Mouse (Mus musculus) c-Kit-positive CD71-positive TER-119-positive erythroid progenitor cells, embryonic 14.5 days (primary cell): Measurements from ENCODE around the gene Gsdme.

Source experiments
- DNase-seq: peaks from one replicate; pipeline ENCODE4 v3.0.0-alpha.2; 2013; ENCODE audit warnings: low spot score

The Gsdme gene

GRCm38 (mm10) chr6:50244967-50245366, 18.7 kb downstream of the Gsdme start:
- DNase-seq: no peak

DNA sequence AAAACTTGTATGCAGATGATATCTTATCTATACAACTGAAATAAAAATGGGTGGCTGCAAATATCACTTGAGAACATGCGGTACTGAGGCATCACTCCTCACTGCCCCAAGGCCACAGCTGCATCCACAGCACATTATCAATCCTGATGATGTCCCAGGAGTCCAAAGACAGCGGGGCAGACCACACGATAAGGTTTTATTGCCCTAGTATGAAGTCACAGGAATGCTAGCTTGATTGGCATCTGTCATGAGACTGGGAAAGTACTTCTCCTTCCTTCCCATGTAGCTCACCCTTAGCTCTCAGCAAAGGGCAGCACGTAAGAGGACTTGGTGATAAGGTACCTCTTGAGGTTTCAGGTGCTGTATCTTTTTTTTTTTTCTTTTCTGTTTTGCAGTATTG, 19.5 kb downstream of the Gsdme start:
- no peak for DNase-seq

- DNase-seq: peak; percentile 15
Observed at GRCm38 (mm10) chr6:50240437-50240836, 23.2 kb downstream of the Gsdme start.

DNA sequence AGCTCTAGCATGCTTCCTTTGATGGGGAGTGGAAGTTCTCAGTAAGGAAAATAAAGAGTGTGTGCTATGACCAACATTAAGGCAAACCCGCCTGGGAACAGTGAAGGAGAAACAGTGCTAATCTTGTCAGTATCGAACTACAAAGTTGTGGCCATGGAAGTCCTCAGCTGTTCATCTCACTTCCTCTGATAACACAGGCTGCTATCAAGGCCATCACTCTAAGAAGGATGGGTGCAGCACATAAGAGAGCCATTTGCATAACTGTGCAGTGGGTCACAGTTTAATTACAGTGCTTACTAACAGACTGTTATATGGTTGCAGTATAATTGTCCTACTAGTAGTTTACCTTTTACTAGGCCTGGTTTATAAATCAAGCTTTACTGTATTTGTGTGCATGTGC, 23.8 kb downstream of the Gsdme start:
- DNase-seq: no peak

DNA sequence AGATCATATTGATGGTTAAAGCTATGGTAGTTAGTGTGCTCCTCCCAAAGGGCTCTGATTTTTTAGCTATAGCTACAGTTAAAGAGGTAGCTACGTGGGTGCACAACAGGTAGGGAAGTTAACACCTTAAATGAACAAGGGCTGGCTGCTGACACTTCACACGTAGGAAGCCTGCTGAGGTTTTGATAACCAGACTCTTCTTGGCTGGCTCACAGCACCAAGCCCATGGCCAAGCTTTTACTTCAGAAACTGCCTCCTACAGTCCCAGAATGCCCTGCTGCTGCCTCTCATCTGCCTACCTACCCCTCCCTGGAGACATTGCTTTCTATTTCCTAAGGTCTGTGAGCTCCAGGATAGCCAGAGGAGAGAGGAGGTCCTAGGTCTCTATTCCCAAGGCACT, 25.7 kb downstream of the Gsdme start:
- DNase-seq: no peak

GRCm38 (mm10) chr6:50232984-50233383, 30.7 kb downstream of the Gsdme start:
- DNase-seq: no peak

DNA sequence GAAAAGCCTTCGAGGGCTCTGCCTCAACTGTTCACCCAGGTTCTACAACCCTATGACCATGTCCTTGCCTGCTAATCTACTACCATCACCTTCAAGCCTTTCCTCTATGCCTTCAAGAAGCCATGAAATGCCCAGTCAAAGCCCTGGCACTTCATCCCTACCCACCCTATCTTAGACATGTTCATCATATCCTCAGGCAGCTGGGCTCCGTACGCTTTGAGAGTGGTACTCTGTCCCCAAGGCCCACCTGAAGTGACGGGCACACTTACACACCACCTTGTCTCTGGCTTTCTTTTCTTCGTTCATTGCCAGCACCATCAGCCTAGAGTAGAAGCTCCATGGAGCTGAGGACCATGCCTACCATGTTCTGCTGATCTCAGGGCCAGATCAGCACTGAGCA, 32.4 kb downstream of the Gsdme start:
- DNase-seq: no peak

DNA sequence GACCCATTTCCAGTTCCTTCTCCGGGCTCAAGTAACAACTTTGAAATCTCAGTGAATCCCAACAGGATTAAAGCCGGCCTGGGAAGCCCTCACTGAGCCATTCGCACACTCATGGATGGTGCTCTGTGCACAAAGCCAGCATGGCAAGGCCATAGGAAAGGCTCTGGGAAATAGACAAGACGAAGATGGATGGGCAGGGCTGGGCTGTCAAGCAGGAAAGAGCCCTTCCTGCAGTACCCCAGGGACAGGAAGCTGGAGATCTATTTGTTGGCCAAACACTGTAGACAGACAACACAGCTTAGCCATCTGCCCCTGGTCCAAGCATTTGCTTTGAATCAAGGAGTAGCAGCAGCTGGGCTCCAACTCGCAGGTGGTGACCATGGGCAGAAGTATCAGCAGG, 35.5 kb downstream of the Gsdme start:
- DNase-seq: no peak

DNA sequence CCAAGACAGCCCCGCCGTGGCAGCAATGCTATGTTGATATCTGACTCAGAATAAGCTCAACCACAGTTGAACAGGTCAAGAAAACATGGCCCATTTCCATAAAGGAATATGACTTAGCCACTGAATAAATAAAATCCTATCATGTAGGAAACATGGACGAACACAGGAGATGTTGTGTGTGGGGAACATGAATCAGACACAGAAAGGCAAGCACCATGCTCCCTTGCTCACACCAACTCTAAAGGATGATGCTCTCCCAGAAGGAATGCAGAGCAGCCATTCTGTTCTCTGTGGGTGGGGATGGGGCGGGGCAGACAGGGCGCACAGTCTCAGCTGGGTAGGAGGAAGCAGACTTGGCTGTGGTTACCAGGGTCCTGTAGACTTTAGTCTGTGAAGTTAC, 38.4 kb downstream of the Gsdme start:
- DNase-seq: no peak

GRCm38 (mm10) chr6:50223606-50224005, 40.1 kb downstream of the Gsdme start:
- no peak for DNase-seq

DNA sequence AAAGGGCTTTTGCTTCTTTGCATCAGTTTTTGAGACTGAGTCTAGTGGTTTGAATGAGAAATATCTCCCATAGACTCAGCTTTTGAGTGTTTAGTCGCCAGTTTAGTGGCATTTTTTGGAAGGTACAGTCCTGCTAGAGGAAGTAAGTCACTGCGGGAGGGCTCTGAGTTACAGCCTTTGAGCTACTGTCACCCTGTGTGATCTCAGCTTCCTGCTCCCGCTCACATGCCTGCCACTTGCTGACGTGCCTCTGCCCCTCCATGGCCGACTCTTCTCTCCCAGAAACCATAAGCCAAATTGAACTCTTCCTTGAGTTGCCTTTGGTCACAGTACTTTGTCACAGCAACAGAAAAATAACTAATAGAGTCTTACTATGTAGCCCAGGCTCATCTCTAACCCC, 40.7 kb downstream of the Gsdme start:
- DNase-seq: no peak

DNA sequence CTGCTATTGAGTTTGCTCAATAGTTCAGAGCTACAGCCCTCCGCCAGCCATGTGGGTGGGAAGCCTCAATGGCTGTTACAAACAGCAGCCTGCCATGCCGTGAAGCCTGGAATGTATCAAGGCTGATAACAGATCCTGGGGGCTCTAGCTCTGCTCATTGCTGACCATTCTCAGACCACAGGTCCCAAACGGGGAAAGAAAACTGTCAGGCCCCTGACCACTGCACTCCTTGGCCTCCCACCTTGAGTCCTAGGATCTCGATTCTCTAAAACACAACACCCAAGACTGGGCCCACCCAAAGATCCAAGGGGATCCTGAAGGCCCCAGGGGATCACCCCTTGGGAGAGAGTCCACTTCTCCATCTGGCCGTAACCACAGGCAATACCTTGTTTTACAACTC, 41.3 kb downstream of the Gsdme start:
- no peak for DNase-seq

DNA sequence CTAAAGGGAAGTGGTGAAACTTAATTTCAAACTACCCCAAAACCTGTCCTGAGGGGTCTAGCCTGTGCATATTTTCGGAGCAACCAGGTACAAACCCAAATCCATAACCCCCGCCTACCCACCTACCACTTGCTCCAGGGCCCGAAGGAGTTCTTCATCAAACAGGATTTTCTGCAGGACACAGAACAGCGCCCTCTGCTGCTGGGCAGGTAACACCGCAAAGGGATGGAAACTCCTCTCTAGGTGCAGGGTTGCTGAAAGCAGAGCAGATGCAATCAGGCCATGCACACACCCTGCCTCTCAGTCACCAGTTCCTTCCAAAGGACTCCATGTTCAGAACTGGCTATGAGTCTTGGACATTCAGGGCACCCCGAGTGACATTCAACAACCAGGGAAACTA, 42.8 kb downstream of the Gsdme start:
- DNase-seq: peak; percentile 16

GRCm38 (mm10) chr6:50219066-50219465, 44.6 kb downstream of the Gsdme start:
- DNase-seq: no peak

GRCm38 (mm10) chr6:50218628-50219027, 45.0 kb downstream of the Gsdme start:
- no peak for DNase-seq

DNA sequence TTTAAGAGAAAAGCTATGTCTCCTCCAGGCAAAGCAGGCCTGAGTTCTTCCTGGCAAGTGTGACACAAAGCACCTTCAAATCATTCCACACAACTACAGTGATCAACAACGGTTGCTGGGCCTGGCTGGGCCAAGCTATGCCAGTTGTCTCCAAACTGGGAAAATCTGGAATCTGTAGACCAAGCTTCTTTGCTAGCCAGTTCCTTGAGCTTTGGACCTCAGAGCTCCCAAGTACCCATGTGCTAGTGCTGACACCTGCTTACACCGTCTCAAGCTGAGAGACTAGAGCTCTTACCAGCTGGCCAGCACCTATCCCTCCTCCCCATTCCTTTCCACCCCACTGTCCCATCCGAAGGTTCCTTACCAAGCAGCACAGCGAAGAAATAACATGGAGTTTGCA, 47.7 kb downstream of the Gsdme start:
- DNase-seq: no peak

DNA sequence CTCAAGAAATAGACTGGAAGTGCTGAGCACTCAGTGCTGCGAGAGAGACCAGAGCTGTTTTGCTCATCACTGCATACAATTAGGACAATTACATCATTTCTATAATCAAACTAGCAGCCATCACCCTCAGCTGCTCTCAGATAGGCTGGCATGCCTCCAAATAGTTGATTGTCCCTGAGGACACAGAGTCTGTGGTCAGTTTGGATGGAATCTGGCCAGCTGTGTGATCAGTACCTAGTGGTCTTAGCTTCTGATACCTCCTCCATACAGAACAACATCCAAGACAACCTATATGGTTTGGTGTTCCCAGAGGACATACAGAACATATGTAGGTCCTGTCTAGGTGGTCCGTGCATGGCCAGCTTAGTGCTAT, 48.3 kb downstream of the Gsdme start:
- DNase-seq: no peak

- DNase-seq: no peak
Observed at GRCm38 (mm10) chr6:50214711-50215372, 48.8 kb downstream of the Gsdme start.

- DNase-seq: no peak
Observed at GRCm38 (mm10) chr6:50205093-50205492, 58.6 kb downstream of the Gsdme start.

DNA sequence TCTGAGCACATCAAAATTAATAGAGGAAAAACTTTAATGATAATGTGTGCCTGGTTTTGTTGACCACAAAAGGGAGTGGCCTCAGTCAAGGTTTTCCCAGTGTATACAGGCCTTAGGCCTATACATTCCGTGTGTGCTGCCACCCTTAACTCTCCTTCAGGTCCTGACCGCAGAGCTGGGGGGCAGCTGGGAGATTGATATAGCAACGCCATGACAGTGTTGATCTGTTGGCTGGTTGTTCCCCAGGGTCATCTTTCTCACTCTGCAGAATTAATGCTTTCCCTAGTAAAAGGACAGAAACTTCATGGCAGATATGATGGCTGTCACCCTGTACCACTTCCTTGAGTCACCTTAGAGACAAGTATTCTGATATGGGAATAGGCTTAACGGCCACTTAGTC, 59.3 kb downstream of the Gsdme start:
- DNase-seq: no peak

DNA sequence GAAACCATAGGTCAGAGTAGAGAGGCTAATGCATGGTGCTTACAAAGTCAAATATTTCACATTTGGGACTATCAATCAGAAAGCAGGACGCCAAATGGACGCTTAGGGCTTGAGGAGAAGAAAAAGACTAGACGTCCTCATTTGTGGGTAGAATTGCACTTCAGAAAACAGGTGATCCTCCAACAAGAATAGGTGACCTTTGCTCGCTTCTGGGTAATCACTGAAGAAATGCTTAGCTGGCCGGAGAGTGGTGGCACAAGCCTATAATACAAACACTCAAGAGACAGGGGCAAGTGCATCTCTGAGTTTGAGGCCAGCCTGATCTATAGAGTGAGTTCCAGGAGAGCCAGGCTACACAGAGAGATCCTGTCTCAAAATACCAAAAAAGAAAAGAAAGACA, 69.8 kb downstream of the Gsdme start:
- DNase-seq: no peak

GRCm38 (mm10) chr6:50192822-50193221, 70.8 kb downstream of the Gsdme start:
- no peak for DNase-seq

- no peak for DNase-seq
Observed at GRCm38 (mm10) chr6:50192169-50192568, 71.5 kb downstream of the Gsdme start.

- no peak for DNase-seq
Observed at GRCm38 (mm10) chr6:50191605-50192004, 72.1 kb downstream of the Gsdme start.

DNA sequence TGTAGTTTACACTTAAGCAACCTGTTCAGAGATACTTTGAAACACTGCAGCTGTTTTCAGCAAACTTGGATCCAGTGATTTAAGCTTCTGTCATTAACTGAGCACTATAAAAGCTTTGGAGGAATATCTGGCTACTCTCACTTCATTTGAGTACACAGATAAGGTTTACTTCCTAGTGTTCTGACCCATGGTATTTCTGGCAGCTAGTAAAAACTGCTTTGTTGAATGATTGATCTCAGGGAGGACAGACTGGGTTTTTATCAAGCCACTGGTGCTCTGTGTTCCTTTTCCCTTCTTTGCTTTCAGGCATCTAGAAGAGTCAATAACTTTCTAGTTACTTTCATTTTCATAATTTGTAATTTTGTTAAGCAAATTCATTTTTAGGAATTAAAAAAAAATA, 74.3 kb downstream of the Gsdme start:
- no peak for DNase-seq
